Mouse (Mus musculus) cerebellum, adult 8-10 months (tissue): Measurements from ENCODE around the gene Atp13a3.

Experiments
- DNase-seq: peaks from one replicate; pipeline ENCODE4 v3.0.0; 2022

The Atp13a3 gene

GRCm38 (mm10) chr16:30310171-30310515 is 95.6 kb downstream of the Atp13a3 start:
- no peak for DNase-seq

GRCm38 (mm10) chr16:30309395-30310170 is 96.2 kb downstream of the Atp13a3 start:
- DNase-seq, result peak; percentile 32

DNA sequence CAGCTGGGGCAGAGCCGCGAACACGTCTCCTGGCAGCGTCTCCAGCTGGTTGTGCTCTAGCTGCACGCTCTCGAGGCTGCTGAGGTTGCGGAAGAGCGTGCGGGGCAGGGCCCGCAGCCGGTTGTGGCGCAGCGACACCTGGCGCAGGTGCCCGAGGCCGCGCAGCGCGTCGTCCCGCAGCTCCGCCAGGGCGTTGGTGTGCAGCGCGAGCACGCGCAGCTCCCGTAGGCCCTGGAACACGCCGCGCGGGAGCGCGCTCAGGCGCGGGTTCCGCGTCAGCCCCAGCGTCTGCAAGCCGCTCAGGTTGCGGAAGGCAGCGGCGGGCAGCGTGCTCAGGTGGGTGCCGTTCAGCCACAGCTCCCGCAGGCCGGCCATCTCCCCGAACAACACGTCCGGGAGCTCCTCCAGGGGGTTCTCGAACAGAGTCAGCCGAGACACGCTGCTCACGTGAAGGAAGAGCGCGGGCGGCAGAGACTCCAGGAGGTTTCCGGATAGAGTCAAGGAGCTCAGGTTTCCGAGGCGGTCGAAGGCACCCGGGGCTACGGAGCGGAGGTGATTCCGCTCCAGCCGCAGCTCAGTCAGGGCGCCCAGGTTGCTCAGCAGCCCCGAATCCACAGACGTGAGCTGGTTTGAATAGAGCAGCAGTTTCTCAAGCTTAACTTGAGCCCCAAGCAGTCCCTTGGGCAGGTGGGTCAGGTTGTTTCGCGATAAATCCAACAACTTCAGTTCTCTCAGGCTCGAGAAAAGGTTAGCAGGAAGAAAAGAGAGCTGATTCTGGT is 97.0 kb downstream of the Atp13a3 start:
- DNase-seq, result peak; percentile 68

- peak; percentile 43 for DNase-seq
Measured at GRCm38 (mm10) chr16:30307961-30308615, 97.7 kb downstream of the Atp13a3 start.

DNA sequence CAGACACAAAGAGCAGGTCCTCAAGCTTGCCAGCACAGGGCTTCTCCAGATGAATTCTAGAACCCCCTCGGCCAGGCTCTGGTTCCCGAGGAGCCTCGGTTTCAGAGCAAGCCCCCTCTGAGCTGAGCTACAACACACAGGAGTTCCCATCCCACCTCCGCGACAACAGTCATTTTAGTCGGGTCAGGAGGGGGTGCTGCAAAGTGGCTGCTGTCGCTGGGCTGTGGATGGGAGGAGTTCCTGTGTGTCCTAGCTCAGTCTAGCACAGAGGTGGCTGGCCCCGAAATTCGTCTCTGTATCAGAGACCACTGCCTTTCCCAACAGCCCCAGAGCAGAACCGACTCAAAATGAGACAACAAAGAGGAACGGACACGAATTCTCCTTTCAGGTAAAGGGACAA is 98.5 kb downstream of the Atp13a3 start:
- no peak for DNase-seq

DNA sequence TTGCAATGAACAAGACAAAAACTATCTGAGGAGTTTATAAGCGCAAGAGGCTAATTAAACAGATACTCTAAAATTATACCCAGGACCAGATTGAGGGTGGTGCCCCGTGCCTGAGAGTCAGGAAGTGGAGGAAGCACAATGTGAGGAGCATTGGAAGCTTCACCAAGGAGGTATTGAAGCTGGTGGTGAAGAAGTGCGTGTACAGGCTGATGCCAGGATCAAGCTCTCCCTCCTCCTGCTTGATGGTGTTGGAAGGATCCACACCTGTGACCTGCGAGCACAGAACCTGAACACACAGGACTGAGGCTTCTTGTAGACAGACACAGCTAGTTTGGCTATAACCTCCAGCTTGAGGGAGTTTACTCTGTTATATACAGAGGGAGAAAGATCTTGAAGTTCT is 99.7 kb downstream of the Atp13a3 start:
- DNase-seq, result no peak

DNA sequence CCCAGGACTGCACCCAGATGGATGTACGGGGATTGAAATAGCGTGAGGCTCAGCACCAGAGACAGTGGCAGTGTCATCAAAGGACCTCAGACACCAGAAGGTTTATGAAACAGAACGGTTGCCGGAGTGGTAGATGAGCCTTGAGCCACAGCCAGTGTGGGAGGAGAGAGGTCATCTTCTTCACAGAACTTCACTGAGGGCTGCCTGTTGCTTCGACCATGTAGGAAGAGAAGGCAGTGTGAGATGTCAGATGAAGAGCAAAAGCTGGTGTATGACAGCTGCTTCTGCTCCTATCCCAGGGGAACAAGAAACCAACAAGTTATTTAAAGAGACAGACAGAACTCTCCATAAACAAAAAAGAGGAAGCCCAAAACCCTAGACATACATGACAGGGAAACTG is 101.5 kb downstream of the Atp13a3 start:
- no peak for DNase-seq

DNA sequence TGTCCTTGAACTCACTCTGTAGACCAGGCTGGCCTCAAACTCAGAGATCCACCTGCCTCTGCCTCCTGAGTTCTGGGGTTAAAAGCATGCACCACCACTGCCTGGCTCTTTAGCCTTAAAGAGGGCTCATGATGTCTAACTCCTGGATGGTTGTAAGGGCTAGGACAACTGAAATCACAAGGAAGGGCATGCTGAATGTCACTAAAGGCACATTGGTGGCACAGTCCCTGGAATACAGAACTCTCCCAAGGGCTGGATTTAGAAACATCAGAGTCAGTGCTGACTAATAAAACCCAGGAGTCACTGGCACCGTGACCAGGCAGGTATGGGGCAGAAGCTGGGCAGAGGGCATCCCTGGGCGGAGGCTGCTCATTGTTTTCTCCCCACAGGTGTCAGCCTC is 102.4 kb downstream of the Atp13a3 start:
- no peak for DNase-seq

- DNase-seq, result no peak
Measured at GRCm38 (mm10) chr16:30302686-30303085, 103.1 kb downstream of the Atp13a3 start.

DNA sequence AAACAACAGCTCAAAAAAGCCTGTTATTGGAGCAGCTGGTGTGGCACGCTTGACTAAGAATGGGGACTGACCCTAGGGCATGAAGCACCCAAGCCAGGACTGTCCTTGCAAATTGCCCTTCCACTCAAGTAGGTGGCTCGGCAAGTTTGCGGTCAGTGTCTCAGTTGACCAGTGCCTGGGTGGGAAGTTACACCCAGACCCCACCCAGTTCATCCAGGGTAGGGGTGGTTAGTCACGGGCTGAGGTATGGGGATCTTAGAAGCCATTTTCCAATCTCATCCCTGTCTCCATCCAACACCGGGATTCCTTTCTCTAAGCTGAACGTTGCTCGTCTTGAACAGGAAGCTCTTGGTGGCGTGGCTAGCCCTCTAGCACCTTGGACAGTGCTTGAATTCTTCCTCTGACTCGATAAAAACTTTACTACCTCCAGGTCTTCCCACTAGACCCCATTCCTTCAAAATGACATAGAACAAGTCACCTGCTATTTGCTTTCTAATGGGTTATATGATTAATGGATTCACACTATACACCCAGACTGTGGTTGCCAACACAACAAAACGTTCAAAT is 106.0 kb downstream of the Atp13a3 start:
- no peak for DNase-seq

GRCm38 (mm10) chr16:30297450-30297849 is 108.3 kb downstream of the Atp13a3 start:
- DNase-seq, result no peak

DNA sequence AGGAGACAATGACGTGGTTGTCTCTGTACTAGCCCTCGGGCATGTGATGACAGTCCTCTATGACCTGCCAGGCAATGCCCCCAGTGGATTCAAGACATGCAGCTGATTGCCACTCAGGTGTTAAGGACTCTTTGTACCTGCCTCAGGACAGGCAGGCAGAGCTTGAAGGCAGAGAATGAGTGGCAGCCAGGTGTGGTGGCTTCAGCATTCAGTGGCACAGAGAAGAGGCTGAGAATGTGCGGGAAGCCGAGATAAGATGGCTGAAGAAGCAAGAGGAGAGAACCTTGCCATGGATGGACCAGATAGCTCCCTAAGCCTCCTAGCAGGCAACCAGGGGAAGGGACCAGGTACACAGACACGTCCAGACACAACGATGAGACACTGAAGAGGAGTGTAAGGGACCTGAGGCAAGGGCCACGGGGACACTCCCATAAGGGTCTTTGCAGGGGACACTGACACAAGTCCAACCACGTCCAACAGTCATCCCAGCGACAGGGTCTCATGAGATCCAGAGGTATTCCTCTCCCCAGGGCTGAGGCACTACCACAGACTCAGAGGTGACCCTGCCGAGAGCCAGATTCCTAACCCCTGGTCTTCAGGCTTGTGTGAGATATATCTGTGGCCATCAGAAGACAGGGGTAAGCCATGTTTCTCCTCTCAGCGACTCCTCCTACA is 109.0 kb downstream of the Atp13a3 start:
- no peak for DNase-seq

GRCm38 (mm10) chr16:30295106-30295505 is 110.7 kb downstream of the Atp13a3 start:
- no peak for DNase-seq

GRCm38 (mm10) chr16:30290436-30290835 is 115.3 kb downstream of the Atp13a3 start:
- no peak for DNase-seq

GRCm38 (mm10) chr16:30285701-30286100 is 120.1 kb downstream of the Atp13a3 start:
- no peak for DNase-seq

DNA sequence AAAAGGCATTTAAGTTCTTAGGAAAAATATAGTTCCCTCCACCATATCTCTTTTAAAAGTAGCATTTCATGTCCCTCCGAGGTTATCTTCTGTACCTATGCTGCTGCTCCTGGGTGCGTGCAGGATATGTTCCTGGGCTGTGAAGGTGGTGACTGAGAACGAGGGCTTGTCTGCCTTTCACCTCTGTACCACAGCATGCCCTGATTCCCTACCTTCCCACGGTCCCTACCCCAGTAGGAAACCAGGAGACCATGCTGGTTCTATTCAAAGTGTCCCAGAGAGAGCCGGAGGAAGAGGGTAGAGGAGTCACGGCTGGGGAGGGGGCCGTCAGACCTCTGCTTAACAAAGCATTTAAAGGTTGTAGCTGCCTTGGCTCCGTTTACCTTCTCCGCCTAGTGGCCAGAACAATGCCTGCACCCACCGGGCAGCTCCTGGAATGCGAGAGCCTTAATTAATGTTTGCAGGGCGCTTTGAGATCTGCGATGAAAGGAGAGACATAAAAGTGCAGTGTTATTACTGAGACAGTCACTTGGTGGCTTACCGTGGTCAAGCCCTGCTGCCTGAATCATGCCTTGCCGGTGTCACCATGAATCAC is 121.9 kb downstream of the Atp13a3 start:
- DNase-seq, result peak; percentile 7

DNA sequence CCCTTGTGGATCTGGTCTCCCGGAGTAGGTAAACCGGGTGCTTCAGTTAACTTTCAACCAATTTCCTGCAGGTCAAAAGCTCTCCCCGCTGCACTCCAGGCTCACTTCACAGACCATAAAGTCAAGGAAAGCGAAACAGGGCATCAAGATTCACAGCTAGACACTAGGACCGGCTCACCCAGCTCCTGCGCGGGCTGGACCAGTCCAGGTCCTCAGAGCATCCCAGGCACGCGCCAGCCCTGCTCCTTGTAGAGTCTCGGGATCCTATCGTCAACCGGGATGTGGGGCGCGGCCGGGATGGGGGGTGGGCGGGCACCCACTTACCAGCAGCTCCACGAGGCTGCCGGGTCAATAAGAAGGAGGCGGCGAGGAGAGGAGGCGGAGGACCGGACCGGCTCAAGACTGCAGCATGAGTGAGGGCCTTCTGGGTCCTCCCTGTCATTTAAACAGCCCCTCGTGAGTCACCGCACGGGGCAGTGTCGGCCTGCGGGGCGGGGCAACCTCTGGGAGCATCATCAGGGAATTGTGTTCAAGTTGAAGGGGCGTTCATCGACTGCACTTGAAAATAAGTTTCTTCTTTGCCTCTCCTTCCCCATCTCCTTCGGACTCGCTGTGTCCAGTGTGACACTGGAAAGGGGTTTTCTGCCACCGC is 122.8 kb downstream of the Atp13a3 start, which contains the start of gene Lrrc15:
Gene Lrrc15 (minus strand): TSS at position 413 of the 652 bp plus-strand sequence.
- no peak for DNase-seq

- no peak for DNase-seq
Measured at GRCm38 (mm10) chr16:30280676-30281297, 125.0 kb downstream of the Atp13a3 start.

DNA sequence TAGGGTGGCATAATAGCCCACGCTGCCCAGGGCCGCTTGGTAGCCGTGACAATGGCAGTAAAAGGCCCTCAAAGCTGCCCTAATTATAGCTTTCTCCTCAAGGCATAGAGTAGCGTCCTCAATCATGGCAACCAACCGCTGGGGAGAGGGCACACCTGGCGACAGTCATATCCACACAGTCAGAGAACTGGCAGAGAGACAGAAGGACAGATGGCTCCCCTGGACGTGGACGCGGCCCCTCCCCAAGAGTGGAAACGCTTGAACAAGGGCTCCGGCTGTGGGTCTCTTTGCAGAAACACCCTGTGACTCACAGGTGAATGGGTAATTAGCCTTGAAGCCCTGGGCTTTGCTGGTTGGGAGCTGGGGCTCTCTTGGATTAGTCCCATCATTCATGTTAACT is 127.4 kb downstream of the Atp13a3 start:
- no peak for DNase-seq

DNA sequence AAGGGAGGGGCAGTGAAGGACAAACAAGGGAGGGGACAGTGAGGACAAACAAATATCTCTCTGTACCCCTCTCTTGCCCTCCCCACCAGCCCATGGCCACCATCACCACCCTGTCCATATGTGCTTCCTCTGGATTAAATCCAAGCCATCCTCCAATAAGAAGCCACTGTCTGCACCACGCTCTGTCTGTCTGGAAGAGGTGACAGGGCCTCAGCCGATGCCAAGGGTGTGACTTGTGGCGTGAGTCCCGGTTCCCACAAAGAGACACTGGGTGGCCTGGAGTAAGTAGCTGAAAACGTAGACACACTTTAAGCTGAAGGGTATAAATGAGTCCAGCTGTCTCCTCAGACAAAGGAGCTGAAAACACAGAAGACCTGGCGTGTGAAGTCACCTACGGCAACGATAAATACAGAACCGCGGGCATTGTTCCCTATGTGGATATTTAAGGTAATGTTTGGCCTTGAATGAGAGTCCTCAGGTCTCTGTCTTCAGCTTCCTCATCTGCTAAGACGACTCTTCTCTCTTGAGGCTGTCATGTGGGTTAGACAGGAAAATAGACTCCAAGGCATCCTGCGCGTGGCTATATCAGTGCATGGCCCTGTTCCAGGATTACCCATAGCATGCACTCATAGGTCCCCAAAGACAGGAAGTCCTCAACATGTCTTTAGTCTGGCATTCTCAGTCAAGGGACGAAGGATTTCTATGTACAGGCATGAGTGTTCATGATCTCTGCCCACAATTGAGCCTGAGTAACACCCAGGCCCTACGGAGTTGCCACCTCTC is 130.0 kb downstream of the Atp13a3 start:
- DNase-seq, result no peak

- DNase-seq, result no peak
Measured at GRCm38 (mm10) chr16:30273065-30273464, 132.7 kb downstream of the Atp13a3 start.
